Mouse (Mus musculus): ENCODE data around the gene Rasal1. TPM values are rescaled to one million over a fixed set of nuclear protein-coding genes. Genes with fewer than 3 reads are reported as not detected.

Gene Rasal1
- polyA plus RNA-seq, 1 experiment from 2014 or later: 0.70 TPM

- H3K9me3 ChIP-seq: no peaks in the 10 kb centered on the region
- 72% methylated on average over 3 of the region's 3 CpGs for WGBS
- H3K9ac ChIP-seq: no peak overlapping the region
- H3K4me1 ChIP-seq: peaks cover 18% of the 10 kb centered on the region
- no peak overlapping the region for H3K27ac ChIP-seq
- H3K27me3 ChIP-seq: peaks cover 60% of the 10 kb centered on the region
- H3K4me2 ChIP-seq (replicated peaks): no peak overlapping the region
- no peak for ATAC-seq (ENCODE audit: low FRiP score, low read depth)
- no peaks in the 10 kb centered on the region for H3K36me3 ChIP-seq
- no peak overlapping the region for H3K4me3 ChIP-seq
These were observed 38.9 kb downstream of the Rasal1 start for GRCm38 (mm10) chr5:120687484-120687851.

DNA sequence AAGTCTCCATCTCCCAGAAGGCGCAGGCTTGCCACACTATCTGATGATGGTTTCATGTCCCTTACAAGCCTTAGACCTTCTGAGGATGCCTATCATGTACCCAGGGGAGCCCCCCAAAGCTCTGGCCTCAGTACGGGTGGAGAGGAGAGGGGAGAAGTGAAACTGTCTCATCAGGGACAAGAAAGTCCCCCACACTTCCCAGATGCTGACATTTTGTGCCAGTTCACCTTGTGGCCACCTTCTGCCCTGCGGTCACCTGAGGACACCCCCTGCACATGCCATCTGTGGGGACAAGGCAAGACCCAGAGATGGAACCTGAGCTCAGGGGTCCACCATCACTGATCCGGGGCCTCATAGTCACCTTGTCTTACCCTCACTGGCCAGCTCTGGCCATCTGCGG, 39.3 kb downstream of the Rasal1 start:
- no peaks in the 10 kb centered on the region for H3K9me3 ChIP-seq
- ATAC-seq (ENCODE audit: low FRiP score, low read depth): no peak
- H3K27me3 ChIP-seq: peaks cover 60% of the 10 kb centered on the region
- H3K36me3 ChIP-seq: no peaks in the 10 kb centered on the region
- WGBS: 91% methylated on average over 5 of the region's 5 CpGs
- no peak overlapping the region for H3K9ac ChIP-seq
- no peak overlapping the region for H3K27ac ChIP-seq
- H3K4me1 ChIP-seq: peaks cover 14% of the 10 kb centered on the region
- no peak overlapping the region for H3K4me2 ChIP-seq (replicated peaks)
- H3K4me3 ChIP-seq: no peak overlapping the region

DNA sequence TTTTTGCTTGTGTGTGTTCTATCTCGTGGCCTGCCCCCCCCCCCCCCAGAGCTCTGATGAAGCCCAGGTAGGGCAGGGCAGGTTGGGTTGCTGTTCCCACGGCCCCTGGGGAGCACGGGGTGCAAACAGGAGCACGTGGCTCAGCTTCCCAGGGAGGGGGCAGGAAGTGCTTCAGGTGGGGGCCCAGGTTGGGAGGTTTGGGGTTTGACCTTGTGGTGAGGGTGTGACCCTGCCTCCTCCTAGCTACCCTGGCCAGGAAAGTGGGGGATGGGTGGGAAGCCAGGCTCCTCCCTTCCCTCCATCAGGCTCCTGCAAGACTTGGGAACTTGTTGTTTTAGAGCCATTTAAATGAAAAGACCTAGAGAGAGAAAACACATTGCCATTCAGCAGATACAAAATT, 39.8 kb downstream of the Rasal1 start:
- peaks cover 60% of the 10 kb centered on the region for H3K27me3 ChIP-seq
- H3K4me1 ChIP-seq: peaks cover 10% of the 10 kb centered on the region
- no peak overlapping the region for H3K27ac ChIP-seq
- H3K4me3 ChIP-seq: no peak overlapping the region
- 26% methylated on average over 4 of the region's 4 CpGs for WGBS
- no peaks in the 10 kb centered on the region for H3K9me3 ChIP-seq
- no peaks in the 10 kb centered on the region for H3K36me3 ChIP-seq
- H3K4me2 ChIP-seq (replicated peaks): no peak overlapping the region
- H3K9ac ChIP-seq: no peak overlapping the region
- ATAC-seq (ENCODE audit: low FRiP score, low read depth): no peak

DNA sequence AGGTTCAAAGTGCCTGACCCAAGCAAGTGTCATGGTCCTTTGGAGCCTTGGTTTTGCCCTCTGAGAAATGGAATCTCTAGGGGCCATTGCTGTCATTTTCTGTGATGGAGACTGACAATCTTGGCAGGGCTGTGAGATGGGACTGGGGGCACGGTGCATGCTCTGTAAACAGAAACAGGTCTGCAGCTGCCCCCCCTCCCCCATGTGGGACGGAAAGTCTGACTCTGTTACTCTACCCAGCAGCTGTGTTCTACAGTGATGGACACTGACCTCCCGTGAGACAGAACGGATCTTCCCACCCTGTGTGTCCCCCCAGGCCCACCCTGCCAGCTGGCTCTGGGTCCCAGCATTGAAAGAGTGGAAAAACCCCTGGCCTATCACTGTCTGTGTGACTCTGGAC, 41.8 kb downstream of the Rasal1 start:
- Histone ChIP-seq H3K9ac (no peak overlapping the region), H3K4me3 (no peak overlapping the region), H3K4me2 (replicated peaks) (no peak overlapping the region), H3K27me3 (peaks cover 60% of the 10 kb centered on the region), H3K4me1 (peaks cover 20% of the 10 kb centered on the region), H3K9me3 (no peaks in the 10 kb centered on the region), H3K36me3 (peaks cover 3% of the 10 kb centered on the region; the same call in 1 of the 2 replicates), H3K27ac (no peak overlapping the region)
- 61% methylated on average over 4 of the region's 4 CpGs for WGBS
- peak; percentile 24; the same call in 1 of the 2 replicates for ATAC-seq (ENCODE audit: low FRiP score, low read depth)

GRCm38 (mm10) chr5:120692034-120692433, 43.4 kb downstream of the Rasal1 start:
- peaks cover 67% of the 10 kb centered on the region for H3K27me3 ChIP-seq
- H3K4me1 ChIP-seq: peaks cover 20% of the 10 kb centered on the region
- H3K9me3 ChIP-seq: no peaks in the 10 kb centered on the region
- H3K4me2 ChIP-seq (replicated peaks): no peak overlapping the region
- no peak for ATAC-seq (ENCODE audit: low FRiP score, low read depth)
- WGBS: 74% methylated on average over 19 of the region's 19 CpGs
- H3K9ac ChIP-seq: no peak overlapping the region
- no peak overlapping the region for H3K4me3 ChIP-seq
- no peak overlapping the region for H3K27ac ChIP-seq
- peaks cover 3% of the 10 kb centered on the region; the same call in 1 of the 2 replicates for H3K36me3 ChIP-seq

GRCm38 (mm10) chr5:120693931-120694694, 45.5 kb downstream of the Rasal1 start:
- Histone ChIP-seq H3K4me1 (peaks cover 35% of the 10 kb centered on the region), H3K36me3 (peaks cover 3% of the 10 kb centered on the region; the same call in 1 of the 2 replicates), H3K9ac (peak overlapping the region; percentile 35; the same call in 1 of the 2 replicates), H3K4me3 (peak overlapping the region; percentile 31), H3K4me2 (replicated peaks) (peak overlapping the region; percentile 54), H3K27ac (no peak overlapping the region), H3K27me3 (peaks cover 86% of the 10 kb centered on the region), H3K9me3 (no peaks in the 10 kb centered on the region)
- no peak for ATAC-seq (ENCODE audit: low FRiP score, low read depth)
- WGBS: 12% methylated on average over 38 of the region's 38 CpGs

- WGBS: 6% methylated on average over 41 of the region's 41 CpGs
- peaks cover 92% of the 10 kb centered on the region for H3K27me3 ChIP-seq
- H3K4me1 ChIP-seq: peaks cover 40% of the 10 kb centered on the region
- H3K9me3 ChIP-seq: no peaks in the 10 kb centered on the region
- H3K4me3 ChIP-seq: peak overlapping the region; percentile 31
- no peak for ATAC-seq (ENCODE audit: low FRiP score, low read depth)
- no peak overlapping the region for H3K27ac ChIP-seq
- H3K4me2 ChIP-seq (replicated peaks): peak overlapping the region; percentile 54
- peaks cover 3% of the 10 kb centered on the region; the same call in 1 of the 2 replicates for H3K36me3 ChIP-seq
- peak overlapping the region; percentile 35; the same call in 1 of the 2 replicates for H3K9ac ChIP-seq
These were observed 46.1 kb downstream of the Rasal1 start for GRCm38 (mm10) chr5:120694695-120695074.

DNA sequence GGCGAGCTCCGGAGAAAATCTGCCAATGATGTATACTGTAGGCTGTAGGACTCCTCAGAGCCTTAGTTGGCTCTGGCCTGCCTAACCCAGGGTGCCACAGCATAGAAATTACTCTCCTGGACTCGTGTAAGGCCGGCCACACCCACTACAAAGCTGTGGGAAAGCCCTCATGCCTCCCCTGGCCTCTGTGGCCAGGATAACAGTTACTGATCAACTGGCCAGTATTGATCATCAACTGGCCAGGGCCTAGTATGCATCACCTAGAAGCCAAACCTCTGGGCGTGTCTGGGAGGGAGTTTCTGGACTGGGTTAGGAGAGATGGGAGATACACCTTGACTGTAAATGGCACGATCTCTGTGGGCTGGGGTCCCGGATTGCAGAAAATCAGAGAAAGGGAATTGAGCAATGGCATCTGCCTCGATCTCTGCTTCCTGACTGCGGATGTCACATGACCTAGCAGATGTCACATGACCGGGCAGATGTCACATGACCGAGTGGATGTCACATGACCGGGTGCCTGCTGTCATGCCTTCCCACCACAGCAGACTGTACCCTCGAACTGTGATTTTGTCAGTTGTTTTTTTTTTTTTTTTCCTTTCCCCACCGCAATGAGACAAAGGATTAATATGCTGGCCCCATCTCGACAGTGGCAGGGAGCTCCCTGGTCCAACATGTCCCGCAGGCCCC, 47.6 kb downstream of the Rasal1 start:
- no peak overlapping the region for H3K4me2 ChIP-seq (replicated peaks)
- no peak for ATAC-seq (ENCODE audit: low FRiP score, low read depth)
- H3K27ac ChIP-seq: no peak overlapping the region
- H3K9me3 ChIP-seq: no peaks in the 10 kb centered on the region
- no peak overlapping the region for H3K9ac ChIP-seq
- peaks cover 38% of the 10 kb centered on the region for H3K4me1 ChIP-seq
- H3K4me3 ChIP-seq: no peak overlapping the region
- WGBS: 71% methylated on average over 16 of the region's 16 CpGs
- H3K36me3 ChIP-seq: peaks cover 3% of the 10 kb centered on the region; the same call in 1 of the 2 replicates
- peaks cover 98% of the 10 kb centered on the region for H3K27me3 ChIP-seq

DNA sequence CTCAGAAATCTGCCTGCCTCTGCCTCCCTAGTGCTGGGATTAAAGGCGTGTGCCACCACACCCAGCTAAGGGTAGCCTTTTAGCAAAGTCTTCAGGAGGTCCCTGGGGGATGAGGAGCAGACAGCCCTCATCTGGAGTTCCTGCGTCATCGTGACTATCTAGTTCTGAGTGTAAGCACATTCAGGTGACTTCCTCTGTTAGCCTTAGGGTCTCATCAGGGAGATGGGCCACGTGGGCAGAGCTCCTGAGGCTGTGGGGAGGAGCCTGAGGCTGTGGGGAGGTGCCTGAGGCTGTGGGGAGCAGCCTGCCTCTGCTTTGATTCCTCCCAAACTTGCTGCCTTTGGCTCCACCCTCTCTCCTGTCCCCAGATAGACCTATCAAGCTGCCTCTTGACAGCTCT, 48.3 kb downstream of the Rasal1 start:
- 54% methylated on average over 4 of the region's 4 CpGs for WGBS

DNA sequence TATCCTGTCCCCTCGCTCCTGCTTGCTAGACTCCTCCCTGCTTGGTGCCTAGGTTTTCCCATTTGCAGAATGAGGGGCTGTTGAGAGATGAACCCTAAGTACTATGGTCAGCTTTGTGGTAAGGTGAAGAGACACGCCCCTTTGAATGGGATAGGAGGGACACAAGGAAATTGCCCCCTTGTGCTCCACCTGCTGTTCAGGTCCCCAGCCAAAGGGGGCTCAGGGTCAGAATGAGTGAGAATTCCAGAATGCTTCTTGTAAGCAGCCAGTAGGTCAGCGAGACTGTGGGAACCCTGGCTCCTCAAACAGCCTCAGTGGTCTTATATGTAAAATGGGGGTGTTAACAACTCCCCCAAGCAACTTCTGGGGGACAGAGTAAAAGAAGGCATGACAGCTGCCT, 49.6 kb downstream of the Rasal1 start:
- no peak overlapping the region for H3K9ac ChIP-seq
- no peak overlapping the region for H3K27ac ChIP-seq
- H3K4me2 ChIP-seq (replicated peaks): no peak overlapping the region
- no peak overlapping the region for H3K4me3 ChIP-seq
- H3K4me1 ChIP-seq: peaks cover 38% of the 10 kb centered on the region
- no peaks in the 10 kb centered on the region for H3K9me3 ChIP-seq
- peaks cover 3% of the 10 kb centered on the region; the same call in 1 of the 2 replicates for H3K36me3 ChIP-seq
- H3K27me3 ChIP-seq: peaks cover 86% of the 10 kb centered on the region
- WGBS: 55% methylated on average over 3 of the region's 3 CpGs
- ATAC-seq (ENCODE audit: low FRiP score, low read depth): no peak

More for the DNA sequence above, 48.3 kb downstream of the Rasal1 start:
- Histone ChIP-seq H3K27ac (no peak overlapping the region), H3K36me3 (peaks cover 3% of the 10 kb centered on the region; the same call in 1 of the 2 replicates), H3K4me3 (no peak overlapping the region), H3K27me3 (peaks cover 93% of the 10 kb centered on the region), H3K9ac (no peak overlapping the region), H3K4me1 (peaks cover 38% of the 10 kb centered on the region), H3K4me2 (replicated peaks) (no peak overlapping the region), H3K9me3 (no peaks in the 10 kb centered on the region)
- no peak for ATAC-seq (ENCODE audit: low FRiP score, low read depth)

GRCm38 (mm10) chr5:120698801-120699391, 50.3 kb downstream of the Rasal1 start:
- peaks cover 38% of the 10 kb centered on the region for H3K4me1 ChIP-seq
- H3K27ac ChIP-seq: no peak overlapping the region
- peaks cover 3% of the 10 kb centered on the region; the same call in 1 of the 2 replicates for H3K36me3 ChIP-seq
- no peak overlapping the region for H3K4me3 ChIP-seq
- no peaks in the 10 kb centered on the region for H3K9me3 ChIP-seq
- peaks cover 83% of the 10 kb centered on the region for H3K27me3 ChIP-seq
- H3K4me2 ChIP-seq (replicated peaks): no peak overlapping the region
- 32% methylated on average over 16 of the region's 16 CpGs for WGBS
- no peak for ATAC-seq (ENCODE audit: low FRiP score, low read depth)
- peak overlapping the region; percentile 45 for H3K9ac ChIP-seq

All from limb, embryonic 13.5 days (tissue).